Mouse (Mus musculus) embryonic facial prominence, embryonic 14.5 days (tissue): Measurements from ENCODE around the gene Eapp. TPM values are rescaled to one million over a fixed set of nuclear protein-coding genes. Genes with fewer than 3 reads are reported as not detected.
A peak's percentile ranks its signal among the peaks of the same experiment; 100 is the strongest.
"Not testable (repeated sequence)": the region's sequence is repeated elsewhere in the genome, so short reads cannot be mapped to it uniquely, and the experiment has no call there.

Experiments used
- ATAC-seq: fragments of 200-750 bp; cut with Nextera tagmentation; 2 replicates; pipeline ENCODE4 v1.8.0; 2017; ENCODE audit warnings: low read depth, moderate number of reproducible peaks, moderate TSS enrichment
- DNase-seq: peaks from one replicate; pipeline ENCODE4 v3.0.0-alpha.2; 2015; ENCODE audit warnings: low spot score
- H3K27ac ChIP-seq: fragments of 300-500 bp; sonication (generic); replicated peaks from 2 replicates; pipeline ENCODE4 v1.5.1; 2014; ENCODE audit warnings: low read depth, mild to moderate bottlenecking, low read length, moderate library complexity
- H3K27me3 ChIP-seq: fragments of 300-500 bp; sonication (generic); replicated peaks from 2 replicates; pipeline ENCODE4 v1.6.1; 2014; ENCODE audit warnings: low read length; ENCODE audit not compliant: control insufficient read depth, insufficient read depth
- H3K36me3 ChIP-seq: fragments of 300-500 bp; sonication (generic); 2 replicates; pipeline ENCODE4 v1.6.1; 2014; ENCODE audit warnings: low read length, mixed read lengths; ENCODE audit not compliant: control insufficient read depth, insufficient read depth
- H3K4me1 ChIP-seq: fragments of 300-500 bp; sonication (generic); 2 replicates; pipeline ENCODE4 v1.6.1; 2014; ENCODE audit warnings: antibody characterized with exemption, low read length; ENCODE audit not compliant: control insufficient read depth, insufficient read depth
- H3K4me2 ChIP-seq: fragments of 300-500 bp; sonication (generic); 2 replicates; pipeline ENCODE4 v1.6.1; 2014; ENCODE audit warnings: low read depth, mild to moderate bottlenecking, low read length, moderate library complexity, mixed read lengths
- H3K4me3 ChIP-seq: fragments of 300-500 bp; sonication (generic); 2 replicates; pipeline ENCODE4 v1.5.1; 2014; ENCODE audit warnings: low read depth, mild to moderate bottlenecking, low read length
- H3K9ac ChIP-seq: fragments of 300-500 bp; sonication (generic); 2 replicates; pipeline ENCODE4 v1.6.1; 2014; ENCODE audit warnings: low read depth, mild to moderate bottlenecking, low read length, moderate library complexity, mixed read lengths
- H3K9me3 ChIP-seq: fragments of 300-500 bp; sonication (generic); 2 replicates; pipeline ENCODE4 v1.6.1; 2016; ENCODE audit warnings: low read length; ENCODE audit not compliant: control insufficient read depth
- WGBS: fragments of 180-500 bp; shearing (Covaris S2); extraction: QIAGEN DNeasy Blood & Tissue Kit; methylation state at CpG from one replicate; pipeline ENCODE4 v1.1.7; 2014; 5-methylcytosine and 5-hydroxymethylcytosine counted together
- polyA plus RNA-seq: library from polyadenylated mRNA; unstranded; fragments of >200 nt; fragmentation: Nextera tagmentation; extraction: Ambion mirVana; gene quantifications from 2 replicates; pipeline ENCODE4 v1.2.1, GENCODE M21; 2014

The Eapp gene
- polyA plus RNA-seq, 1 experiment from 2014 or later, result 59.0 TPM

DNA sequence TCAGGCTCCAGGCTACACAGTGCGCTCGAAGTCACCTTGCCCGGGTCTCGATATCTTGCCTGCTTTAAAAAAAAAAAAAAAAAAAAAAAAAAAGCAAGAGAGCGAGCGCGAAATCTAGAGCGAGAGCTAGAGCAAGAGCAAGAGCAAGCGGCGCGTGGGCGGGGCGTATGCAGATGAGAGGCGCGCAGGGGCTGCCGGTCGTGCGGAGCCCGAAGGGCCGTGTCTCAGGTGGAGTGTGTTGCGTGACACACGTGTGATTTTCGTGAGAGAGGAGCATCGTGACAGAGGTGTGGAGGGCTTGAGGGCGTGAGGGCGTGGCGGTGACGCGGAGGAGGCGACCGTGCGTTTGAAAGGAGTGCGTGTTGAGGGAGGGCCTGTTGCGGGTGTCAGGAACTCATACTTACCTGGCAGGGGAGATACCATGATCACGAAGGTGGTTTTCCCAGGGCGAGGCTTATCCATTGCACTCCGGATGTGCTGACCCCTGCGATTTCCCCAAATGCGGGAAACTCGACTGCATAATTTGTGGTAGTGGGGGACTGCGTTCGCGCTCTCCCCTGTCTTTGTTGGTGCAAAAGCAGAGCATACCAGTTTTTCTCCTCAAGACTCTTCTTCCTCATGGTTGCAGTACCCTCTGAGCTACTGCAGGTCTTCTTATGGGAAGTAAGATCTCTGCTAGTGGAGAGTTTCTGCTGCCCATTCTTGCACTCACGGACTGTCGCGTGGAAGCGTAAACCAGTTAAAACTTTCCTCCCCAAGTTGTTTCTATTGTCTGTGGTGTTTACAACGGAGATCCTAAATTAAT, 18.3 kb upstream of the Eapp start:
- not testable (repeated sequence) for H3K9me3 ChIP-seq, DNase-seq, H3K4me1 ChIP-seq, H3K4me3 ChIP-seq, H3K9ac ChIP-seq, H3K27me3 ChIP-seq, H3K4me2 ChIP-seq, H3K27ac ChIP-seq, H3K36me3 ChIP-seq
- whole genome bisulfite sequencing, result no CpG with 5 or more reads among the region's 48 CpGs
- ATAC-seq, result peak; percentile 68

DNA sequence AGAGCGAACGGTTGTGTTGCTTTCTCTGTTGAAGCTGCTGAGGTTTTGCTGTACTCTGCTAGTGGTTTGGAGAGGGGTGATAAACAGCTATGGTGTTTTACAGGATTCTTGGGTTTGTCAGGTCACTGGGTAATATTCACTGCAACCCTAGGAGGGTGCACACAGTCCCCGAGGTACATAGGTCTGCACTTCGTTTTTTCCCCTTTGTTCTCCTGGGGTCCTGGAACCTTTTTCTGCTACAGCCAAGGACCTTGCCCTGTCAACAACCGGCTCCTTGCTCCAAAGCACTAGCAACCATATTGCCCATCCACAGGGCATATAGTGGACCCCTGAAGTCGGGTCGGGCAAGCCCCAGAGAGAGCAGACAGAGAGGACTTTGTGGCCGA, 14.8 kb upstream of the Eapp start:
- ATAC-seq, result peak; percentile 92

DNA sequence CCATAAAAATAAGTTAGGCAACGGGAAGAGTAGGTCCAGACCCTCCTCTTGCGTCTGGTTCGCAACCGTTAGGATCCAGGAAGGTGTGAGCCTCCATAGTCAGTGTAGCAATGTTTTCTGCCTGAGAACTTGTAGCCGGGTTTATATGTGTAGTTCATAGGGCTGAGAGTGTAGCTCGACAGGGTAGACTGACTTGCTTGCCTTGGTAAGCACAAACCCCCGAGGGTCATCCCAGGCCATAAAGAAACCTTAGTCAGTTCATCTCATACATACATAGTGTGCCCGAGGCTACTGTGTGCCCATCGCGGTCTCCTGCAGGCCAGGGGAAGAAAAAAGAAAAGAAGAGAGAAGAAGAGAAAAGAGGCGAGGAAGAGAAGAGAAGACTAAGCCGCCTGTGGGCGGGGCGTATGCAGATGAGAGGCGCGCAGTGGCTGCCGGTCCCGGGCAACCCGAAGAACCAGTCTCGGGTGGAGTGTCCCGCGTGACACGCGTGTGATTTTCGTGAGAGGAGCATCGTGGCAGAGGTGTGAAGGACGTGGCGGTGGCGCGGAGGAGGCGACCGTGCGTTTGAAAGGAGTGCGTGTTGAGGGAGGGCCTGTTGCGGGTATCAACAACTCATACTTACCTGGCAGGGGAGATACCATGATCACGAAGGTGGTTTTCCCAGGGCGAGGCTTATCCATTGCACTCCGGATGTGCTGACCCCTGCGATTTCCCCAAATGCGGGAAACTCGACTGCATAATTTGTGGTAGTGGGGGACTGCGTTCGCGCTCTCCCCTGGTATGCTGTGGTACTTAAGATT, 14.2 kb upstream of the Eapp start:
- not testable (repeated sequence) for H3K9ac ChIP-seq

More for the DNA sequence above, 14.8 kb upstream of the Eapp start:
- H3K9ac ChIP-seq, H3K4me3 ChIP-seq, H3K9me3 ChIP-seq, H3K27me3 ChIP-seq, H3K4me2 ChIP-seq, H3K36me3 ChIP-seq, DNase-seq, H3K4me1 ChIP-seq, H3K27ac ChIP-seq: not testable (repeated sequence)
- 0% methylated on average over 3 of the region's 8 CpGs for WGBS

DNA sequence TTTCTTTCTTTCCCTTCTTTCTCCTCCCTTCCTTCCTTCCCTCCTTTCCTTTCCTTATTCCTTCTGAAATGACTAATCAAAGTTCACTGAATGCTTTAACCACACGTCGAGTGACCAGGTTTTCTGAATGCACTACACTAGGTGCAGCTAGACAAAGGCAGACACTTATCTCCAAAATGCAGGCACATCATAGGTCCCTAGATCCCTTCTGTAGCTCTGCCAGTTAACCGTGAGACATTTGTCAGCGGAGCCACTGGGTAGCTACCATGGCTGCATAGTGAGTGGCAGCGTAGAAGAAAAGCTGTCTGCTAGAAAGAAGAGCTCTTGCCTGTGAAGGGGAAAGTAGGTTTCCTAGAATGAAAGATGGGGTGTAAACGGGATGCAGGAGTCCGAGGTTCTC, 3.7 kb upstream of the Eapp start:
- WGBS, result 75% methylated on average over 7 of the region's 7 CpGs
- Histone ChIP-seq H3K9ac (no peak overlapping the region), H3K27me3 (no peaks in the 10 kb centered on the region), H3K27ac (no peak overlapping the region), H3K4me2 (no peak overlapping the region), H3K36me3 (no peaks in the 10 kb centered on the region), H3K9me3 (no peaks in the 10 kb centered on the region), H3K4me1 (no peaks in the 10 kb centered on the region; the same call in 1 of the 2 replicates), H3K4me3 (no peak overlapping the region)
- DNase-seq (no peak), ATAC-seq (no peak)

More for the DNA sequence above, 14.2 kb upstream of the Eapp start:
- not testable (repeated sequence) for DNase-seq, H3K27ac ChIP-seq, H3K4me1 ChIP-seq, H3K4me3 ChIP-seq, H3K9me3 ChIP-seq, H3K4me2 ChIP-seq, H3K27me3 ChIP-seq, H3K36me3 ChIP-seq
- WGBS, result 0% methylated on average over 6 of the region's 44 CpGs
- ATAC-seq, result peak; percentile 20

DNA sequence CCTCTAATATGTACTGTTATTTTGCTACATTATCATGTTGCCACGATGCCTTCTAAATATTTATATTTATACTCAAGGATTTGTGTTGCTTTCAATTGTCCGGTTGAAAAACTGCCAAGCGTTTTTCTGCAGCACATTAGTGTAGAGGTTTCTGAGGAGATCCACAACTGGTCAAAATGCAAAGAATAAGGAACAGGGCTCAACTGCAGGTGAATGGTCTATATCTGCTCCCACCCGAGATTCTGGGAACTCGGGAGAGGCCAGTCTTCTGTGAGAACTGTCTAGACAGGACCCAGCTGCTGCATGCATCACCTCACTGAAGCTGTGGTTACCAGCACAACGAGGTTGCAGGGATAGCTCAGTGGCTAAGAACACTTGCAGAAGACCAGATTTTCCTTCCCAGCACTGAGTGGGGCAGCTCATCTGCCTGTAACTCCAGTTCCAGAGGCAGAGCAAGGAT, 2.1 kb upstream of the Eapp start:
- WGBS, result 49% methylated on average over 6 of the region's 6 CpGs
- H3K9me3 ChIP-seq, result no peaks in the 10 kb centered on the region
- DNase-seq (no peak), ATAC-seq (no peak)
- no peak overlapping the region for H3K4me3 ChIP-seq
- no peaks in the 10 kb centered on the region for H3K27me3 ChIP-seq
- H3K27ac ChIP-seq, result peak overlapping the region; percentile 13; the same call in 1 of the 2 replicates
- H3K4me2 ChIP-seq, result no peak overlapping the region
- H3K9ac ChIP-seq, result no peak overlapping the region
- no peaks in the 10 kb centered on the region; the same call in 1 of the 2 replicates for H3K4me1 ChIP-seq
- peaks cover 2% of the 10 kb centered on the region; the same call in 1 of the 2 replicates for H3K36me3 ChIP-seq

DNA sequence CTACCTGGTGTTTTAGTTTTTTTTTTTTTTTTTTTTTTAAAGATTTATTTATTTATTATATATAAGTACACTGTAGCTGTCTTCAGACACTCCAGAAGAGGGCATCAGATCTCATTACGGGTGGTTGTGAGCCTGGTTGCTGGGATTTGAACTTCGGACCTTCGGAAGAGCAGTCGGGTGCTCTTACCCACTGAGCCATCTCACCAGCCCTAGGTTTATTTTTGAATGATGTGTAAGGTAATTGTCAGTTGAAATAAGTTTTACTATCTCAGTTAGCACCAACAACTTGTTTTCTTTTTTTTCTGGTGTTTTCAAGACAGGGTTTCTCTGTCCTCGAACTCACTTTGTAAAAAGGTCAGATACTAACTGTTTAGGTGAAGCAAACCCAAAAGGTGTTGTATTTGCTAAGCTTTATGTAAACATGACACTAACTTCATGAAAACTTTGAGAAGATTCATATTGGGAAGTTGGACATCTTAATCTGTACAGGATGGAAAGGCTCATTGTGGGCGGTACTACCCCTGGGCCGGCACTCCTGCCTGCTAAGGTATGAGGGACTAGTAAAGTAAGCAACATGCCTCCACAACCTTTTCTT, 1.4 kb upstream of the Eapp start:
- Histone ChIP-seq H3K4me3 (no peak overlapping the region), H3K4me1 (no peaks in the 10 kb centered on the region; the same call in 1 of the 2 replicates), H3K9ac (no peak overlapping the region), H3K9me3 (no peaks in the 10 kb centered on the region), H3K27me3 (no peaks in the 10 kb centered on the region), H3K27ac (peak overlapping the region; percentile 13; the same call in 1 of the 2 replicates), H3K36me3 (peaks cover 9% of the 10 kb centered on the region; the same call in 1 of the 2 replicates), H3K4me2 (no peak overlapping the region)
- ATAC-seq (no peak; the same call in 1 of the 2 replicates), DNase-seq (no peak)
- 4% methylated on average over 7 of the region's 7 CpGs for whole genome bisulfite sequencing

DNA sequence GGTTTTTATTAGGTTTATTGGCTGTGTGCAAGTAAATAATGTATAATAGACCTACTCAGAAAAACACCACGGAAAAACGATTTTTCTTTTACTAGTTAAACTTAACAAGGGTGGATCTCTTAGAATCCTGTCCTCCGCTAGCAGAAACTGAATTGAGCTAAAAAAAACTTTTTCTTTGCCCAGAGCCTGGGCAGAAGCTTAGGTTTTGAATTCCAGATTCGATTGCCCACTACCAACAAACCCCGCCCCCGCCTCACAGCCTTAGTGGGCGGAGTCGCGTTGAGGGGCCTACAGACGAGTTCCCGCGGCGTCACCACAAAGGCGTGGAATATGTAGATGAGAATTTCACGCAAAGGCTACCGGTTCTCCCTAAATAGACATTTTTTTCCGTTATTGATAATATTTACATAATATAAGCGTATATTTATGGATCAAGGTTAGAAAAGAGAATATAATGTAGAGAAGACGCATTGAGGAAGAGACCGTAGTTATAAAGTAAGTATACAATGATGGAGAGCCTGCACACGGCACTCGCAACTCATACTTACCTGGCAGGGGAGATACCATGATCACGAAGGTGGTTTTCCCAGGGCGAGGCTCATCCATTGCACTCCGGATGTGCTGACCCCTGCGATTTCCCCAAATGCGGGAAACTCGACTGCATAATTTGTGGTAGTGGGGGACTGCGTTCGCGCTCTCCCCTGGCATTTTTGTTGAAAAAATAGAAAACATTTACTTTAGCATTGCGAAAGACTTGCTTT, 725 bp upstream of the Eapp start:
- Histone ChIP-seq H3K4me2 (peak overlapping the region; percentile 76), H3K9ac (peak overlapping the region; percentile 88), H3K4me1 (no peaks in the 10 kb centered on the region; the same call in 1 of the 2 replicates), H3K27me3 (no peaks in the 10 kb centered on the region), H3K9me3 (no peaks in the 10 kb centered on the region), H3K4me3 (peak overlapping the region; percentile 93), H3K36me3 (peaks cover 15% of the 10 kb centered on the region; the same call in 1 of the 2 replicates), H3K27ac (peak overlapping the region; percentile 98)
- peak; percentile 98 for DNase-seq
- peak; percentile 91 for ATAC-seq
- WGBS, result 1% methylated on average over 32 of the region's 32 CpGs
